Mouse (Mus musculus) liver, embryonic 16.5 days (tissue): ENCODE measurements around the gene Hoxc11. TPM values are rescaled to one million over a fixed set of nuclear protein-coding genes. Genes with fewer than 3 reads are reported as not detected.

Experiments
- ATAC-seq: fragments of 200-750 bp; cut with Nextera tagmentation; 2 replicates; pipeline ENCODE4 v1.8.0; 2017; ENCODE audit warnings: low read depth, mild to moderate bottlenecking, moderate number of reproducible peaks, moderate library complexity
- H3K27ac ChIP-seq: fragments of 300-500 bp; sonication (generic); 2 replicates; pipeline ENCODE4 v1.5.1; 2014; ENCODE audit warnings: mild to moderate bottlenecking, low read length
- H3K27me3 ChIP-seq: fragments of 300-500 bp; sonication (generic); 2 replicates; pipeline ENCODE4 v1.6.1; 2014; ENCODE audit warnings: low read depth, low read length, mixed read lengths; ENCODE audit not compliant: control insufficient read depth, insufficient read depth
- H3K36me3 ChIP-seq: fragments of 300-500 bp; sonication (generic); 2 replicates; pipeline ENCODE4 v1.6.1; 2014; ENCODE audit warnings: mild to moderate bottlenecking; ENCODE audit not compliant: control insufficient read depth, insufficient read depth
- H3K4me1 ChIP-seq: fragments of 300-500 bp; sonication (generic); 2 replicates; pipeline ENCODE4 v1.6.1; 2014; ENCODE audit warnings: low read depth, low read length, mixed read lengths; ENCODE audit not compliant: control insufficient read depth
- H3K4me2 ChIP-seq: fragments of 300-500 bp; sonication (generic); 2 replicates; pipeline ENCODE4 v1.6.1; 2014; ENCODE audit warnings: low read depth, low read length, mixed read lengths
- H3K4me3 ChIP-seq: fragments of 300-500 bp; sonication (generic); 2 replicates; pipeline ENCODE4 v1.5.1; 2014; ENCODE audit warnings: low read depth, mild to moderate bottlenecking, low read length
- H3K9ac ChIP-seq: fragments of 300-500 bp; sonication (generic); 2 replicates; pipeline ENCODE4 v1.6.1; 2014; ENCODE audit warnings: low read depth, low read length
- H3K9me3 ChIP-seq: fragments of 300-500 bp; sonication (generic); replicated peaks from 2 replicates; pipeline ENCODE4 v1.6.1; 2016; ENCODE audit warnings: low read length; ENCODE audit not compliant: control insufficient read depth
- WGBS: fragments of 180-500 bp; shearing (Covaris S2); extraction: QIAGEN DNeasy Blood & Tissue Kit; methylation state at CpG from one replicate; pipeline ENCODE4 v1.1.7; 2014; ENCODE audit not compliant: insufficient replicate concordance; 5-methylcytosine and 5-hydroxymethylcytosine counted together
- polyA plus RNA-seq: library from polyadenylated mRNA; unstranded; fragments of >200 nt; fragmentation: Nextera tagmentation; extraction: Ambion mirVana; gene quantifications from 2 replicates; pipeline ENCODE4 v1.2.1, GENCODE M21; 2015

The Hoxc11 gene
- polyA plus RNA-seq, 1 experiment from 2014 or later: not detected

DNA sequence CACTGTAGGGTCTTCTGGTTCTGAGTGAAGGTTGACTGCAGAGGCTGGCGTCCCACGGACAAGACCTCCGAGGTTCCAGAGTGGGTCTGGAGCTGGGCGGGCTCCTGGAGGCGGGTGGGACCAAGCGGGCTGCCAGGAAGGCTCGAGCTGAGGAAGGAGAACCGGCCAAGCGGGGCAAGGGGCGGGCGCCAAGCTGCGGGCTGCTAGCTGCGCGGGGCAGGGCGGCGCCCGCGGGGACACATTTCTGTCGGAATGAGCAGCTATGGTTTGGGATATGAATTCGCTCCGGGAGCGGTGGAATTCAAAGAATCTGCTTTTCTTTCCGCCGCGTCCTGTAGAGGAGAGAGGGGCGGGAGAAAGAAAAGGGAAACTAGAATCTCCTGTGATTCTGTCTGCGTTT is 19.3 kb upstream of the Hoxc11 start:
- no peak overlapping the region for H3K9ac ChIP-seq
- H3K27ac ChIP-seq: no peak overlapping the region
- peaks cover 100% of the 10 kb centered on the region for H3K27me3 ChIP-seq
- H3K9me3 ChIP-seq: no peaks in the 10 kb centered on the region
- no peak for ATAC-seq
- 1% methylated on average over 27 of the region's 27 CpGs for WGBS
- no peak overlapping the region for H3K4me2 ChIP-seq
- H3K4me1 ChIP-seq: no peaks in the 10 kb centered on the region
- H3K36me3 ChIP-seq: no peaks in the 10 kb centered on the region
- no peak overlapping the region for H3K4me3 ChIP-seq

GRCm38 (mm10) chr15:102936279-102936972 is 17.8 kb upstream of the Hoxc11 start, which contains the start of gene Hoxc12:
TSS of gene Hoxc12 (plus strand) at chr15:102936757.
- WGBS: 2% methylated on average over 31 of the region's 31 CpGs
- Histone ChIP-seq H3K9ac (no peak within 1 kb of the TSS), H3K4me3 (no peak within 1 kb of the TSS), H3K9me3 (no peaks in the 10 kb centered on the region), H3K27ac (no peak within 1 kb of the TSS), H3K4me2 (no peak within 1 kb of the TSS), H3K36me3 (no peaks in the 10 kb centered on the region), H3K27me3 (peaks cover 100% of the 10 kb centered on the region), H3K4me1 (no peaks in the 10 kb centered on the region)
- ATAC-seq: no peak

GRCm38 (mm10) chr15:102937036-102937666 is 17.1 kb upstream of the Hoxc11 start:
- Histone ChIP-seq H3K27ac (no peak overlapping the region), H3K9ac (no peak overlapping the region), H3K36me3 (no peaks in the 10 kb centered on the region), H3K4me2 (no peak overlapping the region), H3K4me1 (no peaks in the 10 kb centered on the region), H3K9me3 (no peaks in the 10 kb centered on the region), H3K27me3 (peaks cover 100% of the 10 kb centered on the region), H3K4me3 (no peak overlapping the region)
- 2% methylated on average over 50 of the region's 50 CpGs for WGBS
- ATAC-seq: no peak

- H3K9me3 ChIP-seq: no peaks in the 10 kb centered on the region
- H3K27ac ChIP-seq: no peak overlapping the region
- no peak overlapping the region for H3K9ac ChIP-seq
- 3% methylated on average over 34 of the region's 34 CpGs for WGBS
- no peaks in the 10 kb centered on the region for H3K36me3 ChIP-seq
- no peak overlapping the region for H3K4me3 ChIP-seq
- no peak for ATAC-seq
- H3K4me1 ChIP-seq: no peaks in the 10 kb centered on the region
- H3K4me2 ChIP-seq: no peak overlapping the region
- peaks cover 98% of the 10 kb centered on the region for H3K27me3 ChIP-seq
Observed at GRCm38 (mm10) chr15:102939256-102940155, 14.7 kb upstream of the Hoxc11 start.

- Histone ChIP-seq H3K9me3 (no peaks in the 10 kb centered on the region), H3K27me3 (peaks cover 96% of the 10 kb centered on the region), H3K9ac (no peak overlapping the region), H3K4me2 (no peak overlapping the region), H3K36me3 (no peaks in the 10 kb centered on the region), H3K4me3 (no peak overlapping the region), H3K4me1 (no peaks in the 10 kb centered on the region), H3K27ac (no peak overlapping the region)
- ATAC-seq: no peak
- 2% methylated on average over 53 of the region's 53 CpGs for WGBS
Observed at GRCm38 (mm10) chr15:102942739-102943467, 11.3 kb upstream of the Hoxc11 start.

GRCm38 (mm10) chr15:102943468-102943813 is 10.8 kb upstream of the Hoxc11 start:
- no peak overlapping the region for H3K9ac ChIP-seq
- ATAC-seq: no peak
- H3K9me3 ChIP-seq: no peaks in the 10 kb centered on the region
- no peaks in the 10 kb centered on the region for H3K36me3 ChIP-seq
- no peak overlapping the region for H3K27ac ChIP-seq
- no peak overlapping the region for H3K4me3 ChIP-seq
- WGBS: 7% methylated on average over 5 of the region's 5 CpGs
- peaks cover 96% of the 10 kb centered on the region for H3K27me3 ChIP-seq
- H3K4me2 ChIP-seq: no peak overlapping the region
- H3K4me1 ChIP-seq: no peaks in the 10 kb centered on the region

- H3K27me3 ChIP-seq: peaks cover 95% of the 10 kb centered on the region
- WGBS: 9% methylated on average over 22 of the region's 22 CpGs
- H3K4me3 ChIP-seq: no peak overlapping the region
- no peaks in the 10 kb centered on the region for H3K4me1 ChIP-seq
- no peaks in the 10 kb centered on the region for H3K9me3 ChIP-seq
- ATAC-seq: no peak
- H3K27ac ChIP-seq: no peak overlapping the region
- H3K4me2 ChIP-seq: no peak overlapping the region
- no peaks in the 10 kb centered on the region for H3K36me3 ChIP-seq
- no peak overlapping the region for H3K9ac ChIP-seq
Observed at GRCm38 (mm10) chr15:102945185-102946077, 8.8 kb upstream of the Hoxc11 start.

DNA sequence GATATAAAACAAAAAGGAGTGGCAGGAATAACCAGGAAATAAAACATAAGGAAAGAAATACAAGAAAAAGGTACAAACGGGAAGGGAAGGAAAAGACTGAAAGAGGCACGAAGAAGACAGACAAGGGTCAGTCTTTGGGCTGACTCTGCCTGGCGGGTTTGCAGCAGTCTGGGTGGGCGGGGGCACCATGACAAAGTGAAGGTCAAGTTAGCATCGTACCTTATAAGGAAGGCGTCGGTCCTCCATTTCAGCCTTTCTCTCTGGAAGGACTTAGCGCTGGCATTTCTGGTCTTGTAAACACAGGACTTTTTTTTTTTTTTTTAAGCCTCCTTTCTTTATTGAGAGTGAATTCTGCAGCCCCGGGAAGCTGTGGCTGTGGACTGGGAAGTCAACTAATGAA is 7.0 kb upstream of the Hoxc11 start:
- H3K27me3 ChIP-seq: peaks cover 95% of the 10 kb centered on the region
- H3K4me3 ChIP-seq: no peak overlapping the region
- H3K4me1 ChIP-seq: no peaks in the 10 kb centered on the region
- no peaks in the 10 kb centered on the region for H3K9me3 ChIP-seq
- no peak overlapping the region for H3K9ac ChIP-seq
- 2% methylated on average over 9 of the region's 9 CpGs for WGBS
- no peaks in the 10 kb centered on the region for H3K36me3 ChIP-seq
- H3K27ac ChIP-seq: no peak overlapping the region
- no peak for ATAC-seq
- H3K4me2 ChIP-seq: no peak overlapping the region
